Mouse (Mus musculus) G1E (cell line): Measurements from ENCODE around the gene Rab5b.

Experiments used
- CTCF ChIP-seq: IDR thresholded peaks from 2 replicates; pipeline ENCODE4 v1.5.1; 2012; ENCODE audit warnings: low read depth, low read length, inconsistent platforms, mixed read lengths
- GATA1 ChIP-seq: IDR thresholded peaks from 2 replicates; pipeline ENCODE4 v1.6.1; 2012; ENCODE audit warnings: borderline replicate concordance, low read length, inconsistent platforms, mixed read lengths
- GATA2 ChIP-seq: IDR thresholded peaks from 2 replicates; pipeline ENCODE4 v1.6.1; 2012; ENCODE audit warnings: low read depth, low read length, inconsistent platforms, borderline replicate concordance
- POLR2AphosphoS5 ChIP-seq: IDR thresholded peaks from 2 replicates; pipeline ENCODE4 v1.6.1; 2012; ENCODE audit warnings: low read depth, low read length, inconsistent platforms; ENCODE audit not compliant: insufficient replicate concordance

DNA sequence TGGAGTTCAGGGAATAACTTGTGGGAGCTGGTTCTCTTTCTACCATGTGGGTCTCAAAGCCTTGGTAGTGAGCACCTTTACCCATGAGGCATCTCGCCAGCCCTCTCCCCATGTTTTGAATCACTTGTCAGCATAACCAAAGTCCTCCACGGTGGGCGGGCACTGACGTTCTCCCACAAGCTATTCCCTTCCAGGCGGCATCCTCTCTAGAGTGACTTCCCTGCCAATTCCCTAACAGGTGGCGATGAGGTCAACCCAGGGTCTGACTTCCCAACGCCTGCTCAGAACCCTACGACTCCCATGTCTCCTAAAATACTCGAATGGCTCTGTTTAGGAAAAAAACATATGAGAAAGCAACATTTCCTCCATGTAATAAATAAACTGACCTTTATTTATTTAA, 38.2 kb downstream of the Rab5b start:
- TF ChIP-seq CTCF (no peak), GATA1 (no peak), GATA2 (no peak), POLR2AphosphoS5 (no peak)
